Mouse (Mus musculus): ENCODE results near the gene Wdr44.

Gene Wdr44

GRCm38 (mm10) chrX:23840921-23841320, 148.1 kb downstream of the Wdr44 start:
- DNase-seq (ENCODE audit: low spot score), result no peak
